Mouse (Mus musculus): ENCODE results near the gene Dach2. TPM values are rescaled to one million over a fixed set of nuclear protein-coding genes. Genes with fewer than 3 reads are reported as not detected.

The Dach2 gene
- total and polyA plus RNA-seq, 3 experiments = 0.13 TPM; not detected in 2

Other genes with a start within 250 kb of the Dach2 start
- gene Chm, start 112.0 kb upstream of the Dach2 start, total RNA-seq (2012; rRNA removed) = 7.0 and 8.4 TPM in 2 replicates
- 25.7 and 33.6 TPM in 2 replicates for gene Chm, start 112.0 kb upstream of the Dach2 start, total RNA-seq (2014; rRNA removed)
- gene Chm, start 112.0 kb upstream of the Dach2 start, polyA plus RNA-seq (2012; ENCODE audit: insufficient read length, low read depth) = 9.2 and 12.5 TPM in 2 replicates

Measured in CH12.LX (cell line).